Mouse (Mus musculus): Measurements from ENCODE around the gene Kcnn1.
"Not testable (repeated sequence)": the region's sequence is repeated elsewhere in the genome, so short reads cannot be mapped to it uniquely, and the experiment has no call there.

Kcnn1 gene

DNA sequence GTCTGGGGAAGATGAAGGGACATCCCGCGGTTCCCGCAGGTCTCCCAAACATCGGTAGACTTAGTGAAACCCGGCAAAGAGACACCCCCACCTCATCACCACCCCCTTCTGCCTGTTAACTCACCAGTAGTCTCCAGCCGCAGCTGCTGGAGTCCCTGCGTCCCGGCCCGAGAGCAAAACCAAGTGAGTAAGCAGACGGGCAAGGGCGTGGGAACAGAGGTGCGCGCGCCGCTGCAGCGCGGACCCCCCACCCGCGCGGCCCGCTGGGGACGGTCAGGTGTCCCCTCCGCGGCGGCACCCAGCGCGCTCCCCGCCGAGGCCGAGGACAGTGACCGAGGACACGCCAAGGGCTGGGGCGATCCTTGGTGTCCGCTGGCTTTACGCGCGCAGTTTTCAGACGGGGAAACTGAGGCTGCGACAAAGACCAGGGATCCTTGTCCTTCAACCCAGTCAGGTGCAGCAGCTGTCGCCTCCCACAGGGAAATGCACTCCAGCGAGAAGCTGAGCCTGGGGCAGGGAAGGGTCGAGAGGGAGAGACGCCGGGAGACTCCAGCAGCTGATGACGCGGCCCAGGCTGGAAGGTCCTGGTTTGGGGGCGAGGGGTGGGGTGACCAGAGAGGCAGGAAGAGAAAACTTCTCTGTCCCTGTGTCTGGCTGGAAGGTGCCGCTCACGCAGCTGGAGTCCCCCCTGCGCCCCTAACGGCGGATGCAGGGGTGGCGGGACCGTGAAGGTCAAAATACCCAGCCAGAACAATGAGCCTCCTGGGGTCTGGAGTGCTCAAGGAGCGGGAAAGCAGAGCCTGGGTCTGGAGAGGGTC lies at the start of gene Kcnn1:
TSS of gene Kcnn1 (minus strand) at position 435 of the 818 bp plus-strand sequence.
- in situ Hi-C loops (cut with MseI, MboI) = no loop called here

DNA sequence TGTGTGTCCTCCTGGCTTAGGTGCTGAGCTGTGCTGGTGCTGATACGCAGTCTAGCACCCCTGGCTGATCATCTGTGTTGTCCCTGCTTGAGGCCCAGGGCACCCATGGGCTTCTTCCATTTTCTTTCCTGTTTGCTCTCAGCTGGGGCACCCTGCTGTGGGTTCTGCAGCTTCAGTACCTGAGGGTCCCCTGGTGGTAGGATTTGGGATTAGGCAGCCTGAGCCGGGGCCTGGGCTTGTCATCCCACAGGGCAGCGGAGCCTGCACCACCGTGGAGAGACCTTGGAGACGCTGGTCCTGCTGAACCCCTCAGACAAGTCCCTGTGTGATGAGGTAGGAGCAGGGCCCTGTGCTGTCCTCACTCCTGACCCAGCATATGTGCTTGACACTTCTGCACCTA lies 48.5 kb upstream of the Kcnn1 start:
- in situ Hi-C loops (cut with MseI, MboI) = no loop called here

DNA sequence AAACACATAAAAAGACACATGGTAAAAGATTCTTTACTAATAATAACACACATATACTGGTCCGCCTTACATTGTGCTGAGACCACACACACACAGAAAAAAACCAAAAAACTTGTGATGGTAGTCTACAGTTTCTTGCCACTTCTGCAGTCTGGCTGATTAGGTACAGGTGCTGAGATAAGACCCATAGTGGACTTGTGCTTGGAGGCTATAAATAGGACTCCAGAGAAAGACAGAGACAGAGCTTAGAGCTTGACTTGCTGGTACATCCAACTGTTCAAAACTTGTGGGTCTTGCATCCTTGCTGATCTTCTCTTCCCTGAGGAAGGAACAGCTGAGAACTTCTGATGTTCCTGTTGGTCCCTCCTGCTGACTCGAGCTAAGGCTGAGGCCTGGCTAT lies 44.5 kb upstream of the Kcnn1 start:
- in situ Hi-C loops (cut with MseI, MboI) = no loop called here

DNA sequence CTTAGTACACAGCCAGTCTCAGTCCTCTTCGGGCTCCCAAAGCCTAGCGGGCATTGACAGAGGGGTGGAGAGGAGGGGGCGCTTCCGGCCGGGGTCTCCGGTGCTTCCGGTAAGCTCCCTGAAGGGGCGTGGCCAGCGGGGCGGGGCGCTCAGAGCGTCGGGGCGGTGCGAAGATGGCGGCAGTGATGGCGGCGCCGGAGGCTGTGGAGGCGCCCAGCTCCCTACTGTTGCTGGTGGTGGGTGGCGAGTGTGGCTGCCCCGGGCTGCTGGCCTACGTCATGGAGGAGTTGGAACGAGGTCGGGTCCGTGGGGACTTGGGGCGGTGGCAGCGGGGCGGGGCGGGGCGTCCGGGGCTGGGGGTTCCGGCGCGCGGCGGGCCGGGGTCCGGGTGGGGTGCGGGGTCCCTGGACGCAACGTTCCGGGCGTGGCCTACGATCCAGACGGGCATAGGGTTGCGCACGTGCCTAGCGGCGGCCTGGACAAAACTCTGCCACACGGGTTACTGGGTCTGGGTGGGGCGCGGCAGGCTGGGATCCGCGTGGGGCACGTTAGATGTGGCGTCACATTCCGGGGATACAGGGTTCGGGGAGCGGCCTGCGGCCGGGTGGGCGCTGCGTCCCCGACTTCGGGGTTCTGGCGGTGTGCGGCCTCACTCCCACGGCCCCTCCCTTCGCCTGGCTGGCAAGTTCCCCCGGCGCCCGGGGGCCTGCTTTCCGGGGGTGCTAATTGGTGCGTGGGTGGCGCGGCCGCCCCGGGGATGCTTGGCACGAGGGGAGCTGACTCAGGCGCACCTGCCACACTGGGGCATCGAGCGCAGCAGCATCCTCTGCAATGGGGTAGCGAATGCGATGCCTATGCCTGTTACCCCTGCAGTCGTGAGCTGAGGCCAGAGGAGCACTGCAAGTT lies 43.0 kb upstream of the Kcnn1 start, which contains the start of gene Map1s:
TSS of gene Map1s (plus strand) at position 102 of the 906 bp plus-strand sequence.
- in situ Hi-C loops (cut with MseI, MboI) = no loop called here

DNA sequence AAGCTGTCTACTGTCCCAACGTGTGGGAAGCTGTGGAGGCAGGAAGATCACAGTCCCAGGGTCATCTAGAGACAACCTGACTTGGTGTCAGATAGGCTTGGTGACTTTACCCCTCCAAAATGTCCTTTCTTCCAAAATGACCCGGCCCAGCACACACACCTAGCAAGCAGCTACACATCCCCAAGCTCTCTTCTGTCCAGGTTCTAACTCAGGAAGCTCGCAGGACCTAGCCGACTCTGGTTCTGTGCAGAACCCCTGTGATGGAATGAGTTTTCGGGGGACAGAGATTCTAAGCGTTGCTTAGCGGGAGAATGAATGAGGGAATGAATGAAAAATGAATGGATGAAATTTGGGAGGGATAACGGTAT lies 42.4 kb upstream of the Kcnn1 start:
- in situ Hi-C loops (cut with MseI, MboI) = no loop called here

DNA sequence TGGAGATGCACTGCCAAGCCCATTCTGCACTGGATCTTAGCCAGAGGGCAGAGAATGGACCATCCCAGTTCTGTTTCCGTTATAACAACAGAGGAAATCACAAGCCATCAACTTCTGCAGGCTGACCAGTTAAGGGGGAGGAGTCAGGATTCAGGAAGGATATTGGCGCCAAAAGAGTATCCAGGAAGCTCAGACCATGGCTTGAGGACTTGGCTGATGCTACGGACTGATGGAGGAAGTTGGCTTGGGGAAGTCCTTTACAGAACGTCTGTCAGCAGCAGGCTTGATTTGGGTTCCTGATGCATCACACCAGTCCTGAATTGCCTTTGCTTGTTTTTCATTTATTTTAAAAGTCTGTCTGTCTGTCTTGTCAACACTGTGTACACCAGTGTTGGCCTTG lies 41.5 kb upstream of the Kcnn1 start:
- in situ Hi-C loops (cut with MseI, MboI) = no loop called here

DNA sequence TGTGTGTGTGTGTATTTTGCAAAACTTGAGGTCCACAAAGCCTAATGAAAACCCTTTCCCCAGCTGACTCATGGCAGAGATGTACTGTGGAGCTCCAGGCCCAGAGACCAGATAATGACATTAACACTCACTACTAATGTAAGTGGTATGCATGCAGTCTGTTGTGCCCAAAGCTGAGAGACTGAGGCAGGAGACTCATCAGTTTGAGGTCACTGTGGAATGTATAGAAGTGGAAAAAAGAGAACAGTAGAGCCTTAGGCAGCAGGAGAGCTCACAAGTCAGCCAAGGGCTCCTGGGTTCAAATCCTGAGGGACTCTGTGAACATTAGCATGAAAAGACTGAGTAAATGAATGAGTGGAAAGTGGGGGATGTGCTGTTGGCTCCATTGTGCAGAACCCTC lies 40.5 kb upstream of the Kcnn1 start:
- in situ Hi-C loops (cut with MseI, MboI) = no loop called here

DNA sequence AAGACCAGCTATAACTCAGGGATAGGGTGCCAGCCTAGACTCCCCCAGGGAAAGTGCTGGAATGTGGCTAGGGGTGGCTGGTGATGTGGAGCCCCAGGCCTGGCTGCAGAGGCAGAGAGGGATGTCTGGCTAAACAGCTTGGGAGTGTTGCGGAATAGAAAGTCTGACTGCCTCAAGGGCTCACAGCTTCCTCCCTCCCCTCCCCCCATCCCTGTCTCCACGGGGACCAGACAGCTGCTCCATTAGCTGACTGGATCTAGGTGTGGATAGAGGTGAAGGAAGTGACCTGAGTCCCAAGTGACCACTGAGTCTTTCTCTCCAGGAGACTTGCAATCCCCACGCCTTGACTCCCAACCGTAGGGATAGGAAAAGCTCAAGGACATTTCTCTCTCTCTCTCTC lies 40.1 kb upstream of the Kcnn1 start:
- in situ Hi-C loops (cut with MseI, MboI) = no loop called here

DNA sequence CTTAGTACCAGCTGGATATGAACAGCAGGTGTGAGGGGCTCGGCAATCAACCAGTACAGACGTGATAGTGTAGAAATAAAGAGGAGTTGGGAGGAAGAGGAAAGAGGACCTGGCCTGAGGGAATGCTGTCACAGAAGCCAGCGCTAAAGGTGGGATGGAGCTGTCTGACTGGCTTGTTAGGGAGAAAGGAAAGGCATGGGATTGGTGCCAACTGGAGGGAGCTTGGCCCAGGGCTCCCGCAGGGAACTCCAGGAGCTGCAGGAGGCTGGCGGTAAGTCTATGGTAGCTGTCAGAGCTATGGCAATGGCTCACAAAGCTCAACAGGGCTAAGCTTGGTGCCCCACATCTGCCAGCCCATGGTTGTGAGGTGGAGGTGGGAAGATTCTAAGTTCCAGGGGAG lies 39.2 kb upstream of the Kcnn1 start:
- in situ Hi-C loops (cut with MseI, MboI) = no loop called here

DNA sequence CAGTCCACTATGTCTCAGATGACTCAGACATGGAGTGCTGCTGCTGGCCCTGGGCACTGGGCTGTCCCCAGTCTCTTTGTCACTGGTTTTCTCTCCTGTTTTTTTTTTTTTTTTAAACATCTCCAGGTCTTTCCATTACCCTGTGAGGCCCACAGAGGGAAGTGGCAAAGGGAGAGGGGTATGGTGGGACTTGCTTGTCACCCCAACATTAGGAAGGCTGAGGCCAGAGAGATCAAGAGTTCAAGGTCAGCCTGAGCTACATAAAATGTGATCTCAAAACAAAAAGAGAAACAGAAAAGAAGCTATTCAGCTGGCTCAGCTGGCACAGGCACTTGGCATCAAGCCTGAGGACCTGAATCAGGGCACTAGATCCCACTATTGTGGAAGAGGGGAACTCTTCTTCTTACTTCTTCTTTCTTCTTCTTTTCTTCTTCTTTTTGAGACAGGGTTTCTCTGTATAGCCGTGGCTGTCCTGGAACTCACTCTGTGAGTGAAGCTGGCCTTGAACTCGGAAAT lies 37.9 kb upstream of the Kcnn1 start:
- in situ Hi-C loops (cut with MseI, MboI) = no loop called here

DNA sequence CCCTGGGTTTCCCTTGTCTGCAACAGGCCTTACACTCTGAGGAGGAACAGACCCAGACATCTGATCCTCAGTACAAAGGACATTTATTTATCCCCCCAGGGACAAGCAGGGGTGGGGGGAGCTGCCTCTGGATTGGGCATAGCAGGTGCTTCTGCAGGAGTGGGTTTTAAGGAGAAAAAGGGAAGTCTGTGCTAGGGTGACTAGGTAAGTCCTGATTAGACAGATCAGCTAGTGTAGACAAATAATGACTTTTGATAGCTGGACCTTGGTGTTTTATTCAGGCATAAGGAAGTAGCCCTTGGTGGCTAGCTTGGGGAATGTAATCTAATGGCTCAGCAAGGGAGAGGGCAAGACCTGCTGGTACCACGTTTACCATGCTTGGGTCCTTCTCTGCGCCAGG lies 36.2 kb upstream of the Kcnn1 start:
- in situ Hi-C loops (cut with MseI, MboI) = no loop called here

DNA sequence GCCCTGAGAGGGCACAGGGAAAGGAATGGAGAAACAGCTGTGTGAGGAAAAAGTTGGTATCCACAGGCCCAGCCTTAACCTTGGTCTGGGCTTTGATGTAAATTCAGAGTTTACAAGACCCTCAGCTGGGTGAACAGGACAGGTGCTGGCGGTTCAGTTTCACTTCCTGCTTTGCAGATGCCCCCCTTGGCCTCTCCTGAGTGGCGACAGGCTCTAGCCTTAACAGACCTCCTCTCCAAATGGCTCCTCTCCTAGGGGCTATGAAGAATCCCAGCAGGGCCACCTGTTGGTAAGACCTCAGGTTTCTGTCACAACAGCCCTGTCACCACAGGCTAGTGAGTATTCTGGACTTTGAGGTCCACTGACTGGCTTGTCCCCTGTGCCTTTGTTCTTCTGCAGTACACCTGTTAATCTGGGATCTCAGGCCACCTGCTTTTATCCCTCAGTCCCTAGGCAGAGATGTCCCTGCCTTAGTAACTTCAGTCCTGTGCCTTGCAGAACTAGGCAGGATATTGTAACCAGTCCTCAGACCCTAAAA lies 35.7 kb upstream of the Kcnn1 start:
- in situ Hi-C loops (cut with MseI, MboI) = no loop called here

DNA sequence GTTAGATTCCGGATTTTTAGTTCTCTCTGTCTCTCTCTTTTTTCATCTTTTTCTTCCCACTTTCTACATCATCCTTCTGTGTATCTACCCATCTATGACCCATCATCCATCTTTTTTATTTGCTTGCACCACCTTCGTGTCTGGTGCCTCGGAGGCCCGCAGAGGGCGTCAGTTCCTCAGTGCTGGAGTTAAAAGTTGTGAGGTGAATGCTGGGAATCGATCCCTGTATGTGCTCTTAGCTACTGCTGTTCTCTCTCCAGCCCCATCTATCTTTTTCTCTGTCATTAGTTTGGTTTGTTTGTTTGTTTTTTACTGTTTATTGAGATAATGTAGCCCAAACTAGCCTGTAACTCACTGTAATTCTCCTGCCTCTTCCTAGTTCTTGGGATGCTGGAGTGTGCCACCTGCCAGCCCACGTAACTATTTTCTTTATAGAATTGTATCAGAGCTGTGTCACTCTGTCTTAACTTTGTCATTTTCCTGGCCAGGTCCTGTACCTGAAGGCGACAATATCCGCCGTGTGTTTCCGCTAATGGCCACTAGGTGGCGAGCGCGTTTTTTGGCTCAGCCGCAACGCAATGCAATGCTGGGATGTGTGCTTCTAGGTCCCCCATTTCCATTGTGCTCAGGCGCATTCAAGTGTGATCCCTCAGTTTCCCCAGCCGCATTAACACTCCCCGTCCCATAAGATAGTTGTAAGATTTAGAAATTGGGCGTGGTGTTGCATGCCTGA lies 34.8 kb upstream of the Kcnn1 start:
- in situ Hi-C loops (cut with MseI, MboI) = no loop called here

DNA sequence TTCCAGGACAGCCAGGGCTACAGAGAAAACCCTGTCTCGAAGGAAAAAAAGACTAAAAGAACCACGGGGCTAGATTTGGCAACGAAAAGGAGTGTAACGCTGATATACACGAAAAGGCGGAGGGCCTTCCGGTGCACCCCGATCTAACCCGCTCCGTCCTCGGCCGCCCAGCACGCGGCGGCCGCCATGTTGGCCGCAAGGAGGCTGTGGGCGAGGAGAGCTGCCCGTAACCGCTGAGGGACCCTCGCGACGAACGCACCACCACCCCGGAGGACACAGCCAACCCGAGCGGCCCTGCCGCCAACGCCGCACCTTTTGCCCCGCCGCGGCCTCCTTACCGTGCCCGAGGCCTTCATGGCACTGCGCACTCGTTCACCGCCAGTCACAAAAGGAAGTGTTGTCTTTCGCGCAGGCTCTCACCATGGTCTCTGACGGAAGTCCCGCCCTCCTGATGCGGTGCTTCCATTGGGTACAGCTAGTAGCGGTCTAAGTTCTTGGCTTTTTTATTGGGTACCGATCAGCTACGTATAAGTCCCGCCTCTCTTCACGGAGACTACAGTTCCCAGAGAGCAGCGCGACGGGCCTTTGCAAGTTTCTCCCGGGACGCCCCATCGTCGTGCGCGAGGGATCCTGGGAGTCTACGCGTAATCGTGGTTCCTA lies 34.1 kb upstream of the Kcnn1 start, which contains the start of gene Rpl18a:
TSS of gene Rpl18a (minus strand) at position 392 of the 660 bp plus-strand sequence.
- in situ Hi-C loops (cut with MseI, MboI) = no loop called here

DNA sequence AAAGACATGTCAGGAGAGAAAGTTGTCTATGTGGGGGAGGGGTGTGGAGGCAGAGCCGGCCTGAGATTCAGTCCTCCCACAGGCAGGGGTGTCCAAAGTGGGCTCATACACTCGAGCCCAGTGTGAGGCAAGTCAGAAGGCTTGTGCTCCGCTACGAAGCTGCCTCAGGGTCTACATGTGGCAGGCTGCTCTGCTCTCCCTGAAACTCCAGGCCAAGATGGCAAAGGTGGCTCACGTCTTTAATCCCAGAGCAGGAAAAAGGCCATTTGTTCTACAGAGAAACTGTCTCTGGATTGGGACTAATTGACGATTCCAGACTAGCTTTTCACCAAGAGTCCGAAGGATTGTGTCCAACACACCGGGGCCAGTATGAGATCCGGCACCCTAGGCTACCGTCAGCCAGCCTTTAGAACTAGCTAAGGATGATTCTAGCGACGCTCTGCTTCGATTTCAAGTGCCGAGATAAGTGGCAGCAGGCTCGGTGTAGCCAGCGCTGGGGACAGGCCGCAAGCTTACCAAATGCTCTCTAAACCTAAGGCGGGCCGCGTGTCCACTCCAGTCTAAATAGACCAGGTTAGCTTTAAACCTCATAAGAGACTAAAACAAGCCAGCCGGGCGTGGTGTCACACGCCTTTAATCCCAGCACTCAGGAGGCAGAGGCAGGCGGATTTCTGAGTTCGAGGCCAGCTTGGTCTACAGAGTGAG lies 33.4 kb upstream of the Kcnn1 start:
- in situ Hi-C loops (cut with MseI, MboI) = no loop called here

DNA sequence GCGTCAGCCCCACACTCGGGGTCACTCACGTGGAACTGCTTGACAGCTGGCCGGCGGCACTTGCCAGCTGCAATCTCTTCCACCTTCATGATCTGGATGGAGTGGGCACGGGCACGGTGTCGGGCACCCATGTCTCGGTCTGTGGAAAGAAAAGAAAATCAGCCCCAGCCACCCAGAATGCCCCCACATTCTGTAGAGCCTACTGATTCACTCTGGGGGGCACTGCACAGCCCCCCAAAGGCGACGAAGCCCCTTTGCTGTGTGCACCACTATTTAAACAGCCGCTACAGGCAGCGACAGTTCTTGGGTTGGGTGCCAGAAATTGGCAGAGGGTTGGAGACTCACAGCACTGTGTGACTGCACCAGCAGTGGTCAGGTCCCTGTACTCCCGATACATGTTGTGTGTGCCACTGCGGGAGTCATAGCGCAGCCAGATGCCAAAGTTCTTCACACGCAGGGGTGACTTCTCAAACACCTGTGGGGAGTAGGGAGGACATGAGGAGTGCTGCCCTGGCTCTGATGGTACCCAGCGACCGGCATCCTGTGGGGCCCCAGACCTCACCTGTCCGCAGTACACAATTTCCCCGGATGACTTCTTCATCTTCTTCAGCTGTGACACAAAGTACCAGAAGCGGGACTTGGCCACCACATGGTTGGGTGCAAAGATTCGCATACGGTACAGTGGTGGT lies 32.7 kb upstream of the Kcnn1 start:
- in situ Hi-C loops (cut with MseI, MboI) = not testable (repeated sequence)

DNA sequence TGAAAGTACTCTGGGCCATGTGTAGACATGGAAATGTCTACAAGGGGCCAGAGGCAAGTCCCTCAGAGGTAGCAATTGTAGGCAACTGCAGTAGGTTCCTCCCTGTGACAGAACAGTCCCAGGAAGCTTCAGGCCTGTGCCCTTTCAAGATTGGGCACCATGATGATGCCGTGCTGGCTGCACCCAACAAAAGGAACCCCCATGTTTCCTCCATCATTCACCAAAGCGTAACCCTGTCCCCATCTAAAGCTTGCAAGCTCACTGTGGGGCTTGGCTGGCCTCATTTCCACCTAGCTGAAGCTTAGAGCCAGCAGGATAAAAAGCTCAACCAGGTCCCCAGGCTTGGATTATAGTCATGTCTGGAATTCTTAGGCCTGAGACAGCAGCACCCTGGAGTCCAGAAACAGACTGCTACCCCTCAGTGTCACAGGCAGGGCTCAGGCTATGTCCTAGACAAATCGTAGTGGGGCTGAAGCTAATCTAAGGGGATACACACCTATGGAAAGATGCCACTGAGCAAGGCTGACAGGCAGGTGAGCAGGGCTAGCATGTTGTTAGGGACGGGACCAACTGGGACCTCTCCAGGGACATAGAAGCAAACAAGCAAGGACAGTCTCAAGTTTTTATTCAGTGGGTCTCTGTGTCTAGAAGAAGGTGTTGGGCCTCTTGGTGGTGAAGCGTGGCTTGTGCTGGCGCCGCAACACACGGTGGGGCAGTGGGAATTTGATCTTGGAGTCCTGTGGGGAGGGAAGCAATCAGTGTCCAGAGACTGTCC lies 31.9 kb upstream of the Kcnn1 start:
- in situ Hi-C loops (cut with MseI, MboI) = no loop called here

DNA sequence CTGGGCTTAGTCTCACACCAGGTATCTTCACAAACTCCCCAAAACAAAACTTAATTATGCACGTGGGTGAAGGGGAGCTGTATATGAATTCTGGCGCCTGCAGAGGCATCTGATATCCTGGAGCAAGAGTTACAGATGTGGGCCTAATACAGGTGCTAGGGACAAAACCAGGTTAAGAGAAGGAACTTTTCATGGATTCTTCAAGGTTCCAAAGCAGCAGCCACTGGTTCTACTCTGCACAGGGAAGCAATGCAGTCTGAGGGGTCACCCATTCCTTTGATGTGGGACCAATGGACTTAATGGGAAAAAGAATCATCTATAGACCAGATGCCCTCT lies 31.3 kb upstream of the Kcnn1 start:
- in situ Hi-C loops (cut with MseI, MboI) = no loop called here
